ENCODE assay signal across 8 mouse cellular contexts in genomic region chr19:46326019-46326755, GRCm38 (mm10). TPM values are rescaled to one million over a fixed set of nuclear protein-coding genes. Genes with fewer than 3 reads are reported as not detected.
DNase-seq lines count a peak whose midpoint lies in the region; ATAC-seq and TF ChIP-seq lines count a peak whose summit lies in the region.

No protein-coding gene starts in this region.

- DNase-seq in layer of hippocampus, adult 2 months (ENCODE audit: low spot score in 2 of 2) = no peak
- DNase-seq in layer of hippocampus, adult 8-10 months (ENCODE audit: low spot score in 2 of 2) = no peak
- DNase-seq in cerebellum, adult 8-10 months = peak; percentile 62
- no peak for DNase-seq in hindbrain, embryonic 11.5 days (ENCODE audit: low spot score)
- no peak for DNase-seq in midbrain, postnatal 0 days (ENCODE audit: low spot score)
- no peak for DNase-seq in embryo, embryonic 9.5 days (ENCODE audit: extremely low spot score)
- no peak for DNase-seq in yolk sac, embryonic 10.5 days (ENCODE audit: low spot score)
- DNase-seq in kidney, adult 18-20 months = no peak

- H3K36me3 ChIP-seq in hindbrain, embryonic 11.5 days (ENCODE audit: control insufficient read depth, insufficient read depth, low read length) = peaks cover 5% of the 10 kb centered on the region; the same call in 1 of the 2 replicates
- peaks cover 13% of the 10 kb centered on the region for H3K36me3 ChIP-seq in midbrain, postnatal 0 days (ENCODE audit: insufficient read depth, low read length)

- H3K27me3 ChIP-seq in hindbrain, embryonic 11.5 days (ENCODE audit: control insufficient read depth, insufficient read depth, low read length) = peaks cover 25% of the 10 kb centered on the region
- H3K27me3 ChIP-seq in midbrain, postnatal 0 days (ENCODE audit: insufficient read depth, low read length) = no peaks in the 10 kb centered on the region

- WGBS in hindbrain, embryonic 11.5 days = 4% methylated on average over 24 of the region's 29 CpGs
- WGBS in midbrain, postnatal 0 days = 2% methylated on average over 29 of the region's 29 CpGs

- H3K4me3 ChIP-seq in layer of hippocampus, adult 2 months = peak overlapping the region; percentile 88
- H3K4me3 ChIP-seq in hindbrain, embryonic 11.5 days (ENCODE audit: low read depth, low read length) = peak overlapping the region; percentile 36
- peak overlapping the region; percentile 66 for H3K4me3 ChIP-seq in midbrain, postnatal 0 days (ENCODE audit: low read depth, low read length)

- H3K4me1 ChIP-seq in hindbrain, embryonic 11.5 days (replicated peaks; ENCODE audit: control insufficient read depth, insufficient read depth, low read length) = peaks cover 25% of the 10 kb centered on the region
- peaks cover 31% of the 10 kb centered on the region for H3K4me1 ChIP-seq in midbrain, postnatal 0 days (ENCODE audit: insufficient read depth, low read length)

- H3K27ac ChIP-seq in layer of hippocampus, adult 2 months = peak overlapping the region; percentile 93
- H3K27ac ChIP-seq in hindbrain, embryonic 11.5 days (ENCODE audit: low read depth, low read length) = no peak overlapping the region
- H3K27ac ChIP-seq in midbrain, postnatal 0 days (ENCODE audit: low read depth, low read length) = peak overlapping the region; percentile 90

- H3K4me2 ChIP-seq in hindbrain, embryonic 11.5 days (replicated peaks; ENCODE audit: low read depth, low read length) = peak overlapping the region; percentile 100
- peak overlapping the region; percentile 97 for H3K4me2 ChIP-seq in midbrain, postnatal 0 days (ENCODE audit: low read depth, low read length, poor library complexity, severe bottlenecking)

- no peak for ATAC-seq in hindbrain, embryonic 11.5 days (ENCODE audit: low FRiP score)
- peak; percentile 9; the same call in 1 of the 2 replicates for ATAC-seq in midbrain, postnatal 0 days (ENCODE audit: low FRiP score)

- no peaks in the 10 kb centered on the region for H3K9me3 ChIP-seq in hindbrain, embryonic 11.5 days (ENCODE audit: control insufficient read depth, low read length)
- H3K9me3 ChIP-seq in midbrain, postnatal 0 days (ENCODE audit: low read length) = no peaks in the 10 kb centered on the region

- no peak for TF ChIP-seq CTCF in layer of hippocampus, adult 2 months (conservative IDR thresholded peaks at IDR 0.05)
- no peak for TF ChIP-seq CTCF in midbrain, postnatal 0 days (IDR thresholded peaks at IDR 0.05)

- H3K9ac ChIP-seq in hindbrain, embryonic 11.5 days (ENCODE audit: low read depth, low read length) = peak overlapping the region; percentile 58; the same call in 1 of the 2 replicates
- H3K9ac ChIP-seq in midbrain, postnatal 0 days (replicated peaks; ENCODE audit: low read length, poor library complexity, severe bottlenecking) = peak overlapping the region; percentile 56

RNA-seq across cellular contexts. Expression of gene Psd, which starts 0.8 kb away (rescaled TPM):
- total RNA-seq in layer of hippocampus, adult 2 months (2021) = 100 to 1,000 TPM; 761 to 778 TPM
- total RNA-seq in layer of hippocampus, adult 8-10 months (2022) = 100 to 1,000 TPM; 602 to 631 (median 613) TPM
- polyA plus RNA-seq in hindbrain, embryonic 11.5 days (2014; fragmentation: Nextera tagmentation; extraction: Ambion mirVana) = 10.0 and 11.9 TPM in 2 replicates
- total RNA-seq in midbrain, postnatal 0 days (2014; rRNA removed) = 471 and 481 TPM in 2 replicates
- polyA plus RNA-seq in midbrain, postnatal 0 days (2015; fragmentation: Nextera tagmentation; extraction: Ambion mirVana) = 179 and 185 TPM in 2 replicates

RNA-seq across cellular contexts. Expression of gene Fbxl15, which starts 1.8 kb away (rescaled TPM):
- 10 to 100 TPM; 26.8 to 28.9 TPM for total RNA-seq in layer of hippocampus, adult 2 months (2021)
- 10 to 100 TPM; 22.9 to 29.3 (median 25.8) TPM for total RNA-seq in layer of hippocampus, adult 8-10 months (2022)
- polyA plus RNA-seq in hindbrain, embryonic 11.5 days (2014; fragmentation: Nextera tagmentation; extraction: Ambion mirVana) = 26.3 and 27.1 TPM in 2 replicates
- total RNA-seq in midbrain, postnatal 0 days (2014; rRNA removed) = 48.3 and 57.8 TPM in 2 replicates
- polyA plus RNA-seq in midbrain, postnatal 0 days (2015; fragmentation: Nextera tagmentation; extraction: Ambion mirVana) = 55.2 and 56.8 TPM in 2 replicates

RNA-seq across cellular contexts. Expression of gene Cuedc2, which starts 12.3 kb away (rescaled TPM):
- 100 to 1,000 TPM; 171 to 178 TPM for total RNA-seq in layer of hippocampus, adult 2 months (2021)
- 100 to 1,000 TPM; 158 to 175 (median 166) TPM for total RNA-seq in layer of hippocampus, adult 8-10 months (2022)
- 252 and 260 TPM in 2 replicates for polyA plus RNA-seq in hindbrain, embryonic 11.5 days (2014; fragmentation: Nextera tagmentation; extraction: Ambion mirVana)
- total RNA-seq in midbrain, postnatal 0 days (2014; rRNA removed) = 157 and 177 TPM in 2 replicates
- 314 and 337 TPM in 2 replicates for polyA plus RNA-seq in midbrain, postnatal 0 days (2015; fragmentation: Nextera tagmentation; extraction: Ambion mirVana)

RNA-seq across cellular contexts. Expression of gene Mfsd13a, which starts 14.7 kb away (rescaled TPM):
- total RNA-seq in layer of hippocampus, adult 2 months (2021) = 10 to 100 TPM; 30.2 to 30.5 TPM
- total RNA-seq in layer of hippocampus, adult 8-10 months (2022) = 10 to 100 TPM; 28.3 to 30.7 (median 30.3) TPM
- polyA plus RNA-seq in hindbrain, embryonic 11.5 days (2014; fragmentation: Nextera tagmentation; extraction: Ambion mirVana) = 4.4 and 6.9 TPM in 2 replicates
- 7.2 and 19.2 TPM in 2 replicates for total RNA-seq in midbrain, postnatal 0 days (2014; rRNA removed)
- polyA plus RNA-seq in midbrain, postnatal 0 days (2015; fragmentation: Nextera tagmentation; extraction: Ambion mirVana) = 10.6 and 11.4 TPM in 2 replicates

RNA-seq across cellular contexts. Expression of gene Nfkb2, which starts 22.1 kb away (rescaled TPM):
- 1 to 10 TPM; 2.1 to 2.4 TPM for total RNA-seq in layer of hippocampus, adult 2 months (2021)
- total RNA-seq in layer of hippocampus, adult 8-10 months (2022) = 1 to 10 TPM; 2.6 to 4.2 (median 3.3) TPM
- polyA plus RNA-seq in hindbrain, embryonic 11.5 days (2014; fragmentation: Nextera tagmentation; extraction: Ambion mirVana) = 2.7 and 4.6 TPM in 2 replicates
- 3.1 and 4.5 TPM in 2 replicates for total RNA-seq in midbrain, postnatal 0 days (2014; rRNA removed)
- polyA plus RNA-seq in midbrain, postnatal 0 days (2015; fragmentation: Nextera tagmentation; extraction: Ambion mirVana) = 2.3 and 2.4 TPM in 2 replicates

Comparison
In these comparisons a context has a peak if more than half of its experiments do, and no peak if none do; other contexts are left out.
1. H3K4me3 ChIP-seq: peak in every context shown above with its lines; median percentile 88 in layer of hippocampus, adult 2 months; 66 in midbrain, postnatal 0 days; 36 in hindbrain, embryonic 11.5 days.